Mouse (Mus musculus) olfactory bulb, adult 2 months (tissue): ENCODE measurements around the gene Nme3.

Source experiments
- CTCF ChIP-seq: fragments of 200-500 bp; IDR thresholded peaks from 2 replicates; pipeline ENCODE4 v1.5.1; 2012; ENCODE audit warnings: low read depth, mild to moderate bottlenecking, low read length, moderate library complexity; ENCODE audit not compliant: insufficient read depth
- POLR2A ChIP-seq: fragments of 200-500 bp; IDR thresholded peaks from 2 replicates; pipeline ENCODE4 v1.6.1; 2012; ENCODE audit warnings: mild to moderate bottlenecking, low read depth, low read length, moderate library complexity; ENCODE audit not compliant: insufficient read depth

DNA sequence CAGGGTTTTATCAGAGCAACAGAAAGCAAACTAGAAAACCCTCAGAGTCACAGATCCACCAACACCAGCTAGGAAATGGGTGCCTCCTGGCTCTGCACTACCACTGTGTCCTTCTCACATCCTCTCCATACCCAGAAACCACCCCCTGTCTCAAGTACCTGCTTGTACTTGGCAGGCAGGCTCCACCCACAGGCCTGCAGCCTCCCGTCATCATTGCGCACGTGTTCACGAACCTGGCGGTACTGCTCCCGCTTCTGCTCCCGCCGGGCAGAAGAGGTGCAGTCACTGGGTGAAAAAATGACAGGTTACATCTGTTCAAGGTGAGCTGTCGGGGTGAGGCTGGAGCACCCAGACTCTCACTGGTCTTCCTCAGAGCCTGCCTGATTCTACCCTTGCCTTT, 7.5 kb downstream of the Nme3 start:
- no peak for TF ChIP-seq POLR2A
- no peak for TF ChIP-seq CTCF
